Comparison of ENCODE assay signal across 17 mouse cellular contexts in genomic region chr14:102656235-102656634, GRCm38 (mm10).
"Had no signal": no experiment of that assay in that cellular context is flagged by ENCODE, and none has a peak within 500 bp of the region (broad histone marks: within the 10 kb centered on the region; RNA-seq: fewer than 3 reads in every experiment).

No protein-coding gene starts in this region.

- H3K9me3 ChIP-seq: midbrain, embryonic 10.5 days; midbrain, embryonic 15.5 days; neural tube, embryonic 12.5 days had no signal

- H3K36me3 ChIP-seq: midbrain, embryonic 10.5 days; midbrain, embryonic 12.5 days; midbrain, embryonic 15.5 days; neural tube, embryonic 12.5 days had no signal

- H3K27me3 ChIP-seq: midbrain, embryonic 12.5 days; midbrain, embryonic 15.5 days; neural tube, embryonic 12.5 days had no signal

- H3K4me3 ChIP-seq: midbrain, embryonic 10.5 days; midbrain, embryonic 12.5 days; midbrain, embryonic 15.5 days; neural tube, embryonic 12.5 days had no signal

- H3K4me2 ChIP-seq: lung, embryonic 14.5 days; midbrain, embryonic 12.5 days; midbrain, embryonic 15.5 days; neural tube, embryonic 12.5 days had no signal

- H3K4me1 ChIP-seq: midbrain, embryonic 10.5 days; midbrain, embryonic 12.5 days; midbrain, embryonic 15.5 days; neural tube, embryonic 12.5 days had no signal

- H3K9ac ChIP-seq: liver, embryonic 14.5 days; lung, embryonic 14.5 days; midbrain, embryonic 12.5 days; midbrain, embryonic 15.5 days; neural tube, embryonic 12.5 days had no signal

- H3K27ac ChIP-seq: liver, embryonic 14.5 days; midbrain, embryonic 10.5 days; midbrain, embryonic 12.5 days; midbrain, embryonic 15.5 days; neural tube, embryonic 12.5 days had no signal

- ATAC-seq: midbrain, embryonic 15.5 days had no signal

- DNase-seq: lung, adult 18-20 months; lung, embryonic 14.5 days; lung, postnatal 10 days; lung, postnatal 4 days; retina, postnatal 1 day; right cerebral cortex, adult 18-20 months; right cerebral cortex, postnatal 25 days; right cerebral cortex, postnatal 4 days; spleen, adult 18-20 months; thymus, adult 18-20 months; thymus, postnatal 14 days; thymus, postnatal 36 days had no signal
